Mouse (Mus musculus): ENCODE results near the gene Zfp799. TPM values are rescaled to one million over a fixed set of nuclear protein-coding genes. Genes with fewer than 3 reads are reported as not detected.

Gene Zfp799
- polyA plus RNA-seq, 1 experiment from 2014 or later, result 18.4 TPM

- WGBS, result 100% methylated on average over 1 of the region's 1 CpGs
- no peak for DNase-seq (ENCODE audit: low spot score)
- Histone ChIP-seq H3K4me3 (no peak overlapping the region), H3K27me3 (ENCODE audit: low read depth, poor library complexity, severe bottlenecking) (no peaks in the 10 kb centered on the region), H3K36me3 (peaks cover 65% of the 10 kb centered on the region), H3K9me3 (replicated peaks) (no peaks in the 10 kb centered on the region), H3K4me1 (no peaks in the 10 kb centered on the region), H3K27ac (no peak overlapping the region)
Observed at GRCm38 (mm10) chr17:32816074-32816784, 13.8 kb downstream of the Zfp799 start.

DNA sequence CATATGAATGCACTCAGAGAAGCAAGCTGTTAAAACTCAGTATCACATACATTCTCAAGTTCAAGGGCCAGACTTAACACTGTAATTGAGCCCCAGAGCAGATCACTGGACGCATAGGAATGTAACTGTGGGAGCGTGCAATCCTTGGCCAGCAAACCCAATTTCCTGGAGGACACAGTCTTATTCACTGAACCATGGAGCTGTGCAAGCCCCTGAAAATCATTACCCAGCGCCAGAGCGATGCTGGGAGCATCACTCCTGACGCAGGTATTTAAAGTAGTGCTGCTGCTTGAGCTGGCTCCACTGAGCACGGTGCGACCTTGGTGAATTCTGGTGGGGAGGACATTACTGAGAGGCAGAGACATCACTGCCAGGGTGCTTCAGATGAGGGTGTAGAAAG, 15.9 kb downstream of the Zfp799 start:
- 79% methylated on average over 7 of the region's 7 CpGs for WGBS

GRCm38 (mm10) chr17:32810648-32811047, 19.4 kb downstream of the Zfp799 start:
- H3K27ac ChIP-seq, result no peak overlapping the region
- no peaks in the 10 kb centered on the region for H3K27me3 ChIP-seq (ENCODE audit: low read depth, poor library complexity, severe bottlenecking)
- no peak for DNase-seq (ENCODE audit: low spot score)
- 59% methylated on average over 1 of the region's 1 CpGs for WGBS
- H3K4me3 ChIP-seq, result peak overlapping the region; percentile 60; the same call in 1 of the 2 replicates
- no peaks in the 10 kb centered on the region for H3K9me3 ChIP-seq (replicated peaks)
- peaks cover 16% of the 10 kb centered on the region for H3K4me1 ChIP-seq
- H3K36me3 ChIP-seq, result peaks cover 13% of the 10 kb centered on the region

More for the DNA sequence above, 15.9 kb downstream of the Zfp799 start:
- no peak overlapping the region for H3K4me3 ChIP-seq
- H3K36me3 ChIP-seq, result peaks cover 45% of the 10 kb centered on the region
- H3K27me3 ChIP-seq (ENCODE audit: low read depth, poor library complexity, severe bottlenecking), result no peaks in the 10 kb centered on the region
- peaks cover 11% of the 10 kb centered on the region for H3K4me1 ChIP-seq
- DNase-seq (ENCODE audit: low spot score), result no peak
- H3K9me3 ChIP-seq (replicated peaks), result no peaks in the 10 kb centered on the region
- H3K27ac ChIP-seq, result no peak overlapping the region

DNA sequence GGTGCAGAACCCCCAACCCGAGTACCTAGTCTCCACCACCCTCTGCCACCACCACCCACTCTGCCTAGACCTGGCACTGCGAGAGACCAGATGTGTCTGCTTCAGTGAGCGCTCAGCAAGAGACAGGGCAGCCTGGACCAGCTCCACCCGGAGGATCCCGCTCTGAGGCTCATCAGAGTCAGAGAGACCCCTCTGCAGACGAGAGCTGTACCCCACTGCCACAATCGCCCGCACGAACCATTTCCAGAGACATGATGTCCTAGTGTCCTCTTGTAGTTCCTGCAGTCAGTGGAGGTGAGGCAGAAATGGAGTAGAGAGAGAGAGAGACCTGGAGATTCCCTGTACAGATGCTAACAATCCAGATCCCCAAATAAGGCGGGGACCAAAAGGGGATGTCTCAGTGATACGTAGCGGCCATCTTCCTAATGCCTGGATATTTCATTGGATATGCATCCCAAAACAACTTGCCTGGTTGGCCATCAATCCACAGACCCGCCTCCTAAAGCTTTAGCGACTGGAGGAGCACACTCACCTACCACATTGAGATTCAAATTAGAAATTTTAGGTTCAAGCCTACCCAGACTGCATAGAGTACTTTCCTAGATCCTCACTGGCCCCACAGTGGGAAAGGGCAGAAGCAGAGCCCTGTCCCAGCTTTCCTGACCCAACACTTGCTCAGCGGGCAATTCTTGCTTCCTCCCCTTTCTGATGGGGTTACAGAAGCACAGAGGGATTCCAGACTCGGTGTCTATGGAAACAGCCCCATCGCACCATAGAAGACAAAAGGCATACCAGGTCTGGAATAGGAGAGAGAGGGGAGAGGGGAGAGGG, 20.3 kb downstream of the Zfp799 start, which contains the start of gene Zfp811:
Gene Zfp811, minus strand, starts transcription at position 388 of the 831 bp plus-strand sequence.
- Histone ChIP-seq H3K9me3 (replicated peaks) (no peaks in the 10 kb centered on the region), H3K4me1 (peaks cover 16% of the 10 kb centered on the region), H3K4me3 (peak within 1 kb of the TSS; percentile 60), H3K27ac (peak within 1 kb of the TSS; percentile 76), H3K36me3 (peaks cover 5% of the 10 kb centered on the region), H3K27me3 (ENCODE audit: low read depth, poor library complexity, severe bottlenecking) (no peaks in the 10 kb centered on the region)
- WGBS, result under 1% methylated on average over 17 of the region's 17 CpGs
- DNase-seq (ENCODE audit: low spot score), result peak; percentile 53

DNA sequence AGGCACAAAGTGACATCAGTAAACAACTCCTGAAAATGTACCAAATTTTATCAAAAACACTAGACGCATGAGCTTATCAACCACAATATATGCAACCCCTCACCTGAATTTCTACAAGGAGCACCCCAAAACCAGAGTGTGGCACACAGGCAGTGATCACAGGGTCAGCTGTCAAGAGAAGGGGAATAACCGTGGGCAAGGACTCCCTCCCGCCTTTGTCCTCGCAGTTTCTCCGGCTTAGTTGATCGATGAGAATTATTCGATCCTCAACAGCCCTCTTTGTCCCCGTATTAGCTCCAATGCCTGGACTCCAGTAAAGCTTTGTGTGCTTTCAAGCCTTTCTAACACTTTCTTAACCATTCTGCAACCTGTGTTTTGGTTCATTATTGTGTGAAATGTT, 21.1 kb downstream of the Zfp799 start:
- H3K4me3 ChIP-seq, result peak overlapping the region; percentile 60
- 0 out of 2 replicates have a peak overlapping the region, but pooled peaks have one; percentile 76 for H3K27ac ChIP-seq
- 18% methylated on average over 8 of the region's 8 CpGs for WGBS
- peaks cover 16% of the 10 kb centered on the region for H3K4me1 ChIP-seq
- H3K9me3 ChIP-seq (replicated peaks), result no peaks in the 10 kb centered on the region
- H3K36me3 ChIP-seq, result no peaks in the 10 kb centered on the region
- H3K27me3 ChIP-seq (ENCODE audit: low read depth, poor library complexity, severe bottlenecking), result no peaks in the 10 kb centered on the region
- no peak for DNase-seq (ENCODE audit: low spot score)

DNA sequence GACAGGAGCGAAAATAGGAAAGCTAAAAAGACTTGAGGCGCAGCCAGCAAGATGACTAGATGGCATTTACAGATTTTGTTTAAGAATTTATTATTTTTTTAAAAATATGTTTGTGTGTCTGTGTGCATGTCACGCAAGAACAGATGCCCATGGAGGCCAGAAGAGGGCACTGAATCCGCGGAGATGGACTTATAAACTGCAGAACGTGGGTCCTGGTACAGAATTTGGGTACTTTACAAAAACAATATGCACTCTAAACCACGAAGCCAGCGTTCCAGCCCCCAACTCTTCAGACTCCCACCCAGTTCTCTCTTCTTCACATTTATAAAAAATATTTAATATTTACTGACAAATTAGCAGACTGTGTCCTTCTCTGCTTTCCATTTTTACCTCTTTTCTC, 40.8 kb downstream of the Zfp799 start:
- no peak for DNase-seq (ENCODE audit: low spot score)
- Histone ChIP-seq H3K27me3 (ENCODE audit: low read depth, poor library complexity, severe bottlenecking) (no peaks in the 10 kb centered on the region), H3K4me1 (peaks cover 21% of the 10 kb centered on the region), H3K36me3 (peaks cover 24% of the 10 kb centered on the region), H3K9me3 (replicated peaks) (no peaks in the 10 kb centered on the region), H3K4me3 (peak overlapping the region; percentile 94; the same call in 1 of the 2 replicates), H3K27ac (no peak overlapping the region)
- 75% methylated on average over 8 of the region's 8 CpGs for WGBS

DNA sequence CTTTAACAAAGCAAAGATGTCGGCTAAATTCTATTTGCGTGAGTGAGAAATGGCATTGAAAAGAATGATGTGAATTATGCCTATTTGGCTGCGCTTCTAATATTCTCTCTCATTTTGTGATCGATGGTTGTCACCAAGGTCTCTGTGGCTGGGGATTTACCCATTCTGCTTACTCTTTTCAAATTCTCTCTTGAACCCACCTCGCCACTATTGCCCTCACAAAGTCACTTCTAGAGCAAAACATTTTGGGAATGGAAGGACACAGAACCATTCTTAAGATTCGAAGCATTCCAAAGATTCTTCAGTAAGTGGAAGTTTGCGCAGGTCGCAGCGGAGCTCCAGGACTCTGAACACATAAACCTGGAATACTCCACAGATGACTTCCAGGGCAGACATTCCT, 41.5 kb downstream of the Zfp799 start:
- peak overlapping the region; percentile 94 for H3K4me3 ChIP-seq
- H3K9me3 ChIP-seq (replicated peaks), result no peaks in the 10 kb centered on the region
- H3K36me3 ChIP-seq, result peaks cover 31% of the 10 kb centered on the region
- peaks cover 21% of the 10 kb centered on the region for H3K4me1 ChIP-seq
- H3K27ac ChIP-seq, result peak overlapping the region; percentile 94
- peak; percentile 33 for DNase-seq (ENCODE audit: low spot score)
- H3K27me3 ChIP-seq (ENCODE audit: low read depth, poor library complexity, severe bottlenecking), result no peaks in the 10 kb centered on the region
- WGBS, result 13% methylated on average over 9 of the region's 9 CpGs

GRCm38 (mm10) chr17:32788094-32788559, 41.9 kb downstream of the Zfp799 start, which contains the start of gene Zfp871:
TSS of gene Zfp871 (minus strand) at chr17:32788287.
- H3K36me3 ChIP-seq, result peaks cover 35% of the 10 kb centered on the region
- under 1% methylated on average over 22 of the region's 22 CpGs for WGBS
- DNase-seq (ENCODE audit: low spot score), result peak; percentile 80
- H3K27ac ChIP-seq, result peak within 1 kb of the TSS; percentile 94
- no peaks in the 10 kb centered on the region for H3K27me3 ChIP-seq (ENCODE audit: low read depth, poor library complexity, severe bottlenecking)
- H3K4me3 ChIP-seq, result peak within 1 kb of the TSS; percentile 94
- no peaks in the 10 kb centered on the region for H3K9me3 ChIP-seq (replicated peaks)
- peaks cover 21% of the 10 kb centered on the region for H3K4me1 ChIP-seq

GRCm38 (mm10) chr17:32787436-32788093, 42.5 kb downstream of the Zfp799 start:
- Histone ChIP-seq H3K27ac (peak overlapping the region; percentile 94), H3K9me3 (replicated peaks) (no peaks in the 10 kb centered on the region), H3K4me3 (peak overlapping the region; percentile 94), H3K4me1 (peaks cover 21% of the 10 kb centered on the region), H3K36me3 (peaks cover 41% of the 10 kb centered on the region), H3K27me3 (ENCODE audit: low read depth, poor library complexity, severe bottlenecking) (no peaks in the 10 kb centered on the region)
- WGBS, result 2% methylated on average over 31 of the region's 31 CpGs
- DNase-seq (ENCODE audit: low spot score), result no peak

DNA sequence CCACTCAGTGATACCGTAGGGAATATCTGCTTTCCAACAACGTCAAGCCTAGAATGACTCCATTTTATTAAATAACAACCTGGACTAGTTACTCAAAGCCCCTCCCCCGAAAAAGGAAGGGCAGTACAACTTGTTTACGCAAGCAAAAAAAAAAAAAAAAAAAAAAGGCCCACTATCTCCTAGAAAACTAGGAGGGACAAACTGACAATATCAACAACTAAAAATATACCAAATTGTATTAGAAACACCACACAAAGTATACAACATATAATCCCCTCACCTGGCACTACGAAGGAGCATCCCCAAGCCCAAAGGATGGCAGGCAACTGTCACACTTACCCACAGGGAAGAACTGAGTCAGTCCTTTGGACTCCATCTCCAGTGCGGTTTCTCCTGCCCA, 43.1 kb downstream of the Zfp799 start:
- 80% methylated on average over 6 of the region's 6 CpGs for WGBS
- Histone ChIP-seq H3K36me3 (peaks cover 46% of the 10 kb centered on the region), H3K9me3 (replicated peaks) (no peaks in the 10 kb centered on the region), H3K27me3 (ENCODE audit: low read depth, poor library complexity, severe bottlenecking) (no peaks in the 10 kb centered on the region), H3K4me1 (peaks cover 21% of the 10 kb centered on the region), H3K4me3 (peak overlapping the region; percentile 94), H3K27ac (0 out of 2 replicates have a peak overlapping the region, but pooled peaks have one; percentile 94)
- no peak for DNase-seq (ENCODE audit: low spot score)

DNA sequence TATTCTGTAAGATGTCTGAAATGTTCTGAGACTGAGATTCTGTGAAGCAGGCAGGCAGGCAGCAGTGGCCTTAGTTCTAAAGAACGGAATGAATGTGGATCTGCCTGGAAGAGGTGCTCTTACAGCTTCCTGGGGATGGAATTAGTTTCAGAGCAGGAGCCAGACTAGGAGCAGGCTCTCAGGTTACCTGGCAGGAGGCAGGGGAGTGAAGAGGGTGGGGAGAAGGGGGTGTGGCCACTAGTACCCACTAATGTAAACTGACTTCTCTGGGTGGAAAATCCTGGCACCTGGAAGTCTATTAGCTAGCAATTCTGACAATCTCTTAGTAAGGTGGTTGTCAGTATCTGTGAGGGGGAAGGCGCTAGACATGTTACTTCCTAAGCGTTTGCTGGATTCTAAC, 44.4 kb downstream of the Zfp799 start:
- Histone ChIP-seq H3K36me3 (peaks cover 54% of the 10 kb centered on the region), H3K4me1 (peaks cover 21% of the 10 kb centered on the region), H3K27me3 (ENCODE audit: low read depth, poor library complexity, severe bottlenecking) (no peaks in the 10 kb centered on the region), H3K9me3 (replicated peaks) (no peaks in the 10 kb centered on the region), H3K4me3 (peak overlapping the region; percentile 4; the same call in 1 of the 2 replicates), H3K27ac (no peak overlapping the region)
- 89% methylated on average over 3 of the region's 3 CpGs for WGBS
- no peak for DNase-seq (ENCODE audit: low spot score)

DNA sequence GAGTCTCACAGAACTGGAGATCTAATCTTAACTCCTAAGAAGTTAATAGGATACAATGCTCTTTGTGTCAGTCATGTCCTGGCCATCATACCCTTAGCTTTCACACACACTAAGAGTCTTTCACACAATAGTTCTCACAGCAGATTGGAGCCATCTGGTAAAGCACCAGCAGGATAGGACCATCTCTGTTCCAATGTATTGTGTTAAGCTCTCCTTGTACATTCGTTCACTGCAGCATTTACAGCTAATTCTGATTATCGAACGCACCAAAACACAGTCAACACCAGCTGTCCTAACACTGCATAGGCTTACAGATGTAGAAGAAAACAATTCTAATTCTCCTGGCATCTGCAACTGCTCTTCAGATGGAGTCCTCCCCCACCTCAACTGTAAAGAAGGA, 52.5 kb downstream of the Zfp799 start:
- WGBS, result 97% methylated on average over 3 of the region's 3 CpGs
- no peak for DNase-seq (ENCODE audit: low spot score)
- Histone ChIP-seq H3K4me3 (no peak overlapping the region), H3K27ac (no peak overlapping the region), H3K27me3 (ENCODE audit: low read depth, poor library complexity, severe bottlenecking) (no peaks in the 10 kb centered on the region), H3K4me1 (no peaks in the 10 kb centered on the region), H3K36me3 (peaks cover 94% of the 10 kb centered on the region), H3K9me3 (replicated peaks) (no peaks in the 10 kb centered on the region)

Measured in limb, embryonic 10.5 days (tissue).